Mouse (Mus musculus) spleen, adult 2 months (tissue): ENCODE results near the gene Amn.

Experiments
- CTCF ChIP-seq: fragments of 200-500 bp; IDR thresholded peaks from 2 replicates; pipeline ENCODE4 v1.5.1; 2011; ENCODE audit warnings: mild to moderate bottlenecking, inconsistent platforms; ENCODE audit not compliant: insufficient read depth, insufficient read length, insufficient replicate concordance; ENCODE audit errors: extremely low read depth
- POLR2A ChIP-seq: fragments of 200-500 bp; IDR thresholded peaks from 2 replicates; pipeline ENCODE4 v1.6.1; 2011; ENCODE audit warnings: low read depth, low read length, inconsistent platforms

- TF ChIP-seq CTCF (no peak), POLR2A (no peak)
These were observed 3.1 kb downstream of the Amn start for GRCm38 (mm10) chr12:111274006-111274405.
